Mouse (Mus musculus) midbrain, embryonic 10.5 days (tissue): ENCODE results near the gene Dennd4c. TPM values are rescaled to one million over a fixed set of nuclear protein-coding genes. Genes with fewer than 3 reads are reported as not detected.

Experiments used
- DNase-seq: peaks from one replicate; pipeline ENCODE4 v3.0.0-alpha.2; 2017; ENCODE audit warnings: low spot score
- H3K27ac ChIP-seq: fragments of 300-500 bp; sonication (generic); replicated peaks from 2 replicates; pipeline ENCODE4 v1.5.1; 2016; ENCODE audit warnings: mild to moderate bottlenecking
- H3K27me3 ChIP-seq: fragments of 300-500 bp; sonication (generic); 2 replicates; pipeline ENCODE4 v1.6.1; 2016; ENCODE audit warnings: low read depth, mild to moderate bottlenecking; ENCODE audit not compliant: poor library complexity, severe bottlenecking
- H3K36me3 ChIP-seq: fragments of 300-500 bp; sonication (generic); 2 replicates; pipeline ENCODE4 v1.6.1; 2016; ENCODE audit warnings: mild to moderate bottlenecking, moderate library complexity
- H3K4me1 ChIP-seq: fragments of 300-500 bp; sonication (generic); 2 replicates; pipeline ENCODE4 v1.6.1; 2016
- H3K4me3 ChIP-seq: fragments of 300-500 bp; sonication (generic); 2 replicates; pipeline ENCODE4 v1.5.1; 2016; ENCODE audit warnings: mild to moderate bottlenecking, moderate library complexity
- H3K9me3 ChIP-seq: fragments of 300-500 bp; sonication (generic); replicated peaks from 2 replicates; pipeline ENCODE4 v1.6.1; 2016; ENCODE audit warnings: mild to moderate bottlenecking
- WGBS: fragments of 180-500 bp; shearing (Covaris S2); methylation state at CpG from one replicate; pipeline ENCODE4 v1.1.7; 2016; 5-methylcytosine and 5-hydroxymethylcytosine counted together
- polyA plus RNA-seq: library from polyadenylated mRNA; unstranded; fragments of >200 nt; fragmentation: Nextera tagmentation; extraction: Ambion mirVana; gene quantifications from 2 replicates; pipeline ENCODE4 v1.2.1, GENCODE M21; 2016

Dennd4c gene
- 4.2 and 5.1 TPM in 2 replicates for polyA plus RNA-seq

GRCm38 (mm10) chr4:86748336-86749291 lies at the start of gene Dennd4c:
Dennd4c (plus strand) TSS chr4:86748555.
- DNase-seq, result peak; percentile 92
- WGBS, result under 1% methylated on average over 95 of the region's 95 CpGs

GRCm38 (mm10) chr4:86699161-86699865 lies 49.0 kb upstream of the Dennd4c start:
- Histone ChIP-seq H3K36me3 (no peaks in the 10 kb centered on the region), H3K4me1 (no peaks in the 10 kb centered on the region), H3K27me3 (no peaks in the 10 kb centered on the region), H3K9me3 (no peaks in the 10 kb centered on the region), H3K27ac (no peak overlapping the region), H3K4me3 (no peak overlapping the region)
- 81% methylated on average over 5 of the region's 5 CpGs for WGBS
- no peak for DNase-seq

More at GRCm38 (mm10) chr4:86748336-86749291, at the start of gene Dennd4c:
- Histone ChIP-seq H3K27me3 (no peaks in the 10 kb centered on the region), H3K27ac (peak within 1 kb of the TSS; percentile 94), H3K9me3 (no peaks in the 10 kb centered on the region), H3K4me3 (peak within 1 kb of the TSS; percentile 98), H3K4me1 (peaks cover 23% of the 10 kb centered on the region), H3K36me3 (no peaks in the 10 kb centered on the region)

DNA sequence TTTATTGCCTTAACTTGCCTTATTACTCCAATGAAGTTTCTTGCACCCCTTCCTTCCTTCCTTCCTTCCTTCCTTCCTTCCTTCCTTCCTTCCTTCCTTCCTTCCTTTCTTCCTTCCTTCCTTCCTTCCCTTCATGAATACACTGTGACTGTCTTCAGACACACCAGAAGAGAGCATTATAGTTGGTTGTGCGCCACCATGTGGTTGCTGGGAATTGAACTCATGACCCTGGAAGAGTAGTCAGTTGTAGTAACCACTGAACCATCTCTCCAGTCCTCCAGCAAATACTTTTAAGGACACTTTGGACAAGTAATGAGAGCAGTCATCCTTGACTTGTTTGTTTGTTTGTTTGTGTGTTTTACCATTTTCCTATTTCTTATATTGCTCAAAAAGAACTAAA lies 39.6 kb upstream of the Dennd4c start:
- Histone ChIP-seq H3K9me3 (no peaks in the 10 kb centered on the region), H3K4me3 (no peak overlapping the region), H3K27ac (no peak overlapping the region)

DNA sequence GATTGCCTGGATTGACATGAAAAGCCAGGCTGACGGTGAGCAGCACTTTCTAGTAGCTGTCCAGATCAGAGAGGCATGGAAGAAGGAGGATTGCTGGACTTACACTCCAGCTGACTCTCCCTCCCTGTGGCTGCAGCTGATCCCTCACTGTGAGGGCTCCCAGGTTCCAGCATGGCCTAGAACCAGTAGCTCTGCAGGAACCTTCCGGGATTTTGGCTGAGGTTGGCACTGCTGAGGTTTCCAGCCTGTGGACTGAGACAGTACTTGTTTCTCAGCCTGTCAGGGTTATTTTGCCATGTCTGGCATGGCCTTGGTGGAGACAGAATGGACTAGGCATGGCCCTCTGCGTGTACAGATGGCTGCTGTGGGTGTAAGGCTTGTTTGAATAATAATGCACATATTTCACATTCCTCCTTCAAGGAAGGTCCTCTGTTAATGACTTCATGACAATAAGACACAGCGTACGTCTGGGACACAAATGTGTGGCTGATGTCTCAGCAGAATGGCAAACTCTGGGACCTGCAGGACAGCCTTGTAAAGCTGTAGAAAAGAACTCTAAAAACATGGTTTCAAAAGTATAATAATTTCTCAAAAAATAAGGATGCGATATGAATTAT lies 38.2 kb upstream of the Dennd4c start:
- no peaks in the 10 kb centered on the region for H3K36me3 ChIP-seq
- no peak overlapping the region for H3K4me3 ChIP-seq
- no peaks in the 10 kb centered on the region for H3K4me1 ChIP-seq
- no peak for DNase-seq
- 78% methylated on average over 6 of the region's 6 CpGs for WGBS
- H3K9me3 ChIP-seq, result no peaks in the 10 kb centered on the region
- no peak overlapping the region for H3K27ac ChIP-seq
- no peaks in the 10 kb centered on the region for H3K27me3 ChIP-seq

More for the DNA sequence above, 39.6 kb upstream of the Dennd4c start:
- no peak for DNase-seq
- Histone ChIP-seq H3K27me3 (no peaks in the 10 kb centered on the region), H3K4me1 (no peaks in the 10 kb centered on the region), H3K36me3 (no peaks in the 10 kb centered on the region)
- 44% methylated on average over 1 of the region's 1 CpGs for WGBS

GRCm38 (mm10) chr4:86710666-86711215 lies 37.6 kb upstream of the Dennd4c start:
- WGBS, result 77% methylated on average over 4 of the region's 4 CpGs
- no peaks in the 10 kb centered on the region for H3K27me3 ChIP-seq
- no peaks in the 10 kb centered on the region for H3K9me3 ChIP-seq
- no peaks in the 10 kb centered on the region for H3K4me1 ChIP-seq
- H3K27ac ChIP-seq, result no peak overlapping the region
- H3K4me3 ChIP-seq, result no peak overlapping the region
- H3K36me3 ChIP-seq, result no peaks in the 10 kb centered on the region
- no peak for DNase-seq

- Histone ChIP-seq H3K4me1 (no peaks in the 10 kb centered on the region), H3K27me3 (no peaks in the 10 kb centered on the region), H3K4me3 (no peak overlapping the region), H3K9me3 (no peaks in the 10 kb centered on the region), H3K27ac (no peak overlapping the region), H3K36me3 (no peaks in the 10 kb centered on the region)
- 91% methylated on average over 12 of the region's 12 CpGs for WGBS
- DNase-seq, result no peak
Observed at GRCm38 (mm10) chr4:86712751-86713195, 35.6 kb upstream of the Dennd4c start.

GRCm38 (mm10) chr4:86713518-86713917 lies 34.8 kb upstream of the Dennd4c start:
- 80% methylated on average over 2 of the region's 2 CpGs for WGBS
- no peak for DNase-seq
- Histone ChIP-seq H3K4me1 (no peaks in the 10 kb centered on the region), H3K27me3 (no peaks in the 10 kb centered on the region), H3K27ac (no peak overlapping the region), H3K36me3 (no peaks in the 10 kb centered on the region), H3K9me3 (no peaks in the 10 kb centered on the region), H3K4me3 (no peak overlapping the region)

GRCm38 (mm10) chr4:86715341-86715740 lies 33.0 kb upstream of the Dennd4c start:
- 95% methylated on average over 1 of the region's 1 CpGs for WGBS

GRCm38 (mm10) chr4:86717176-86717575 lies 31.2 kb upstream of the Dennd4c start:
- H3K9me3 ChIP-seq, result no peaks in the 10 kb centered on the region
- no peaks in the 10 kb centered on the region for H3K4me1 ChIP-seq
- 89% methylated on average over 1 of the region's 1 CpGs for WGBS
- no peaks in the 10 kb centered on the region for H3K36me3 ChIP-seq
- no peak overlapping the region for H3K4me3 ChIP-seq
- no peaks in the 10 kb centered on the region for H3K27me3 ChIP-seq
- DNase-seq, result no peak
- H3K27ac ChIP-seq, result no peak overlapping the region

More at GRCm38 (mm10) chr4:86715341-86715740, 33.0 kb upstream of the Dennd4c start:
- no peak for DNase-seq
- H3K27ac ChIP-seq, result no peak overlapping the region
- H3K9me3 ChIP-seq, result no peaks in the 10 kb centered on the region
- no peak overlapping the region for H3K4me3 ChIP-seq
- no peaks in the 10 kb centered on the region for H3K36me3 ChIP-seq
- H3K4me1 ChIP-seq, result no peaks in the 10 kb centered on the region
- H3K27me3 ChIP-seq, result no peaks in the 10 kb centered on the region

- H3K36me3 ChIP-seq, result no peaks in the 10 kb centered on the region
- no peaks in the 10 kb centered on the region for H3K27me3 ChIP-seq
- 80% methylated on average over 4 of the region's 4 CpGs for WGBS
- DNase-seq, result no peak
- H3K4me3 ChIP-seq, result no peak overlapping the region
- H3K4me1 ChIP-seq, result no peaks in the 10 kb centered on the region
- H3K27ac ChIP-seq, result no peak overlapping the region
- no peaks in the 10 kb centered on the region for H3K9me3 ChIP-seq
Observed at GRCm38 (mm10) chr4:86718878-86719577, 29.3 kb upstream of the Dennd4c start.

- DNase-seq, result no peak
- Histone ChIP-seq H3K36me3 (no peaks in the 10 kb centered on the region), H3K4me1 (no peaks in the 10 kb centered on the region), H3K27ac (no peak overlapping the region), H3K4me3 (no peak overlapping the region), H3K9me3 (no peaks in the 10 kb centered on the region), H3K27me3 (no peaks in the 10 kb centered on the region)
- 83% methylated on average over 8 of the region's 8 CpGs for WGBS
Observed at GRCm38 (mm10) chr4:86721856-86722358, 26.4 kb upstream of the Dennd4c start.

GRCm38 (mm10) chr4:86725175-86725574 lies 23.2 kb upstream of the Dennd4c start:
- H3K9me3 ChIP-seq, result no peaks in the 10 kb centered on the region
- WGBS, result 78% methylated on average over 4 of the region's 4 CpGs
- H3K36me3 ChIP-seq, result no peaks in the 10 kb centered on the region
- H3K4me3 ChIP-seq, result no peak overlapping the region
- DNase-seq, result no peak
- H3K27me3 ChIP-seq, result no peaks in the 10 kb centered on the region
- H3K27ac ChIP-seq, result no peak overlapping the region
- no peaks in the 10 kb centered on the region for H3K4me1 ChIP-seq
